Mouse (Mus musculus): ENCODE measurements around the gene 2610318N02Rik. TPM values are rescaled to one million over a fixed set of nuclear protein-coding genes. Genes with fewer than 3 reads are reported as not detected.

Gene 2610318N02Rik
- polyA plus RNA-seq, 1 experiment from 2014 or later, result 19.6 TPM

GRCm38 (mm10) chr16:17121569-17121968 lies 3.4 kb downstream of the 2610318N02Rik start:
- H3K9ac ChIP-seq (ENCODE audit: low read length), result no peak overlapping the region
- WGBS, result 80% methylated on average over 14 of the region's 14 CpGs
- ATAC-seq (replicated peaks; ENCODE audit: extremely low read depth, insufficient read depth, low FRiP score), result no peak
- no peak overlapping the region for H3K27ac ChIP-seq (ENCODE audit: low read length)
- H3K36me3 ChIP-seq (ENCODE audit: control insufficient read depth, insufficient read depth), result peaks cover 6% of the 10 kb centered on the region
- H3K27me3 ChIP-seq (ENCODE audit: control insufficient read depth, insufficient read depth, low read length), result no peaks in the 10 kb centered on the region
- H3K4me1 ChIP-seq (ENCODE audit: control insufficient read depth, insufficient read depth, low read length), result peaks cover 18% of the 10 kb centered on the region
- H3K9me3 ChIP-seq (replicated peaks; ENCODE audit: control insufficient read depth, low read length), result no peaks in the 10 kb centered on the region
- no peak overlapping the region for H3K4me2 ChIP-seq (ENCODE audit: low read depth, low read length)
- H3K4me3 ChIP-seq (ENCODE audit: low read length), result no peak overlapping the region

- Histone ChIP-seq H3K9ac (ENCODE audit: low read length) (no peak overlapping the region), H3K36me3 (ENCODE audit: control insufficient read depth, insufficient read depth) (peaks cover 6% of the 10 kb centered on the region), H3K27me3 (ENCODE audit: control insufficient read depth, insufficient read depth, low read length) (no peaks in the 10 kb centered on the region), H3K4me3 (ENCODE audit: low read length) (no peak overlapping the region), H3K9me3 (replicated peaks; ENCODE audit: control insufficient read depth, low read length) (no peaks in the 10 kb centered on the region), H3K4me2 (ENCODE audit: low read depth, low read length) (no peak overlapping the region), H3K4me1 (ENCODE audit: control insufficient read depth, insufficient read depth, low read length) (no peaks in the 10 kb centered on the region), H3K27ac (ENCODE audit: low read length) (peak overlapping the region; percentile 47)
- 75% methylated on average over 5 of the region's 5 CpGs for WGBS
- ATAC-seq (replicated peaks; ENCODE audit: extremely low read depth, insufficient read depth, low FRiP score), result peak; percentile 62; the same call in 1 of the 2 replicates
Measured at GRCm38 (mm10) chr16:17117309-17117799, 7.6 kb downstream of the 2610318N02Rik start.

- Histone ChIP-seq H3K4me3 (ENCODE audit: low read length) (peak within 1 kb of the TSS; percentile 87), H3K4me2 (ENCODE audit: low read depth, low read length) (peak within 1 kb of the TSS; percentile 82), H3K4me1 (ENCODE audit: control insufficient read depth, insufficient read depth, low read length) (peaks cover 14% of the 10 kb centered on the region), H3K27ac (ENCODE audit: low read length) (peak within 1 kb of the TSS; percentile 73), H3K27me3 (ENCODE audit: control insufficient read depth, insufficient read depth, low read length) (no peaks in the 10 kb centered on the region), H3K36me3 (ENCODE audit: control insufficient read depth, insufficient read depth) (peaks cover 8% of the 10 kb centered on the region; the same call in 1 of the 2 replicates), H3K9ac (ENCODE audit: low read length) (peak within 1 kb of the TSS; percentile 82), H3K9me3 (replicated peaks; ENCODE audit: control insufficient read depth, low read length) (no peaks in the 10 kb centered on the region)
- WGBS, result 7% methylated on average over 38 of the region's 38 CpGs
- peak; percentile 76 for ATAC-seq (replicated peaks; ENCODE audit: extremely low read depth, insufficient read depth, low FRiP score)
Measured at GRCm38 (mm10) chr16:17110771-17111743, 13.9 kb downstream of the 2610318N02Rik start, which contains the start of gene Ppil2. Ppil2 (minus strand) TSS chr16:17111257.

- no peak for ATAC-seq (replicated peaks; ENCODE audit: extremely low read depth, insufficient read depth, low FRiP score)
- Histone ChIP-seq H3K27me3 (ENCODE audit: control insufficient read depth, insufficient read depth, low read length) (no peaks in the 10 kb centered on the region), H3K4me3 (ENCODE audit: low read length) (no peak overlapping the region), H3K4me1 (ENCODE audit: control insufficient read depth, insufficient read depth, low read length) (peaks cover 2% of the 10 kb centered on the region), H3K9ac (ENCODE audit: low read length) (no peak overlapping the region), H3K36me3 (ENCODE audit: control insufficient read depth, insufficient read depth) (peaks cover 28% of the 10 kb centered on the region), H3K4me2 (ENCODE audit: low read depth, low read length) (no peak overlapping the region), H3K27ac (ENCODE audit: low read length) (no peak overlapping the region), H3K9me3 (replicated peaks; ENCODE audit: control insufficient read depth, low read length) (no peaks in the 10 kb centered on the region)
- WGBS, result 71% methylated on average over 4 of the region's 4 CpGs
Measured at GRCm38 (mm10) chr16:17104600-17104999, 20.4 kb downstream of the 2610318N02Rik start.

- ATAC-seq (replicated peaks; ENCODE audit: extremely low read depth, insufficient read depth, low FRiP score), result no peak
- Histone ChIP-seq H3K4me3 (ENCODE audit: low read length) (no peak overlapping the region), H3K27me3 (ENCODE audit: control insufficient read depth, insufficient read depth, low read length) (no peaks in the 10 kb centered on the region), H3K4me2 (ENCODE audit: low read depth, low read length) (no peak overlapping the region), H3K27ac (ENCODE audit: low read length) (no peak overlapping the region), H3K36me3 (ENCODE audit: control insufficient read depth, insufficient read depth) (peaks cover 27% of the 10 kb centered on the region), H3K9me3 (replicated peaks; ENCODE audit: control insufficient read depth, low read length) (no peaks in the 10 kb centered on the region), H3K9ac (ENCODE audit: low read length) (no peak overlapping the region), H3K4me1 (ENCODE audit: control insufficient read depth, insufficient read depth, low read length) (no peaks in the 10 kb centered on the region)
- WGBS, result 66% methylated on average over 7 of the region's 7 CpGs
Measured at GRCm38 (mm10) chr16:17102630-17103220, 22.2 kb downstream of the 2610318N02Rik start.

GRCm38 (mm10) chr16:17096938-17097337 lies 28.0 kb downstream of the 2610318N02Rik start:
- H3K4me3 ChIP-seq (ENCODE audit: low read length), result no peak overlapping the region
- no peak overlapping the region for H3K9ac ChIP-seq (ENCODE audit: low read length)
- peaks cover 51% of the 10 kb centered on the region for H3K36me3 ChIP-seq (ENCODE audit: control insufficient read depth, insufficient read depth)
- 83% methylated on average over 3 of the region's 3 CpGs for WGBS
- H3K4me1 ChIP-seq (ENCODE audit: control insufficient read depth, insufficient read depth, low read length), result no peaks in the 10 kb centered on the region
- no peak overlapping the region for H3K4me2 ChIP-seq (ENCODE audit: low read depth, low read length)
- H3K27me3 ChIP-seq (ENCODE audit: control insufficient read depth, insufficient read depth, low read length), result no peaks in the 10 kb centered on the region
- ATAC-seq (replicated peaks; ENCODE audit: extremely low read depth, insufficient read depth, low FRiP score), result no peak
- H3K9me3 ChIP-seq (replicated peaks; ENCODE audit: control insufficient read depth, low read length), result no peaks in the 10 kb centered on the region
- no peak overlapping the region for H3K27ac ChIP-seq (ENCODE audit: low read length)

- H3K27me3 ChIP-seq (ENCODE audit: control insufficient read depth, insufficient read depth, low read length), result no peaks in the 10 kb centered on the region
- H3K4me3 ChIP-seq (ENCODE audit: low read length), result no peak overlapping the region
- H3K9me3 ChIP-seq (replicated peaks; ENCODE audit: control insufficient read depth, low read length), result no peaks in the 10 kb centered on the region
- no peak overlapping the region for H3K27ac ChIP-seq (ENCODE audit: low read length)
- 70% methylated on average over 3 of the region's 3 CpGs for WGBS
- ATAC-seq (replicated peaks; ENCODE audit: extremely low read depth, insufficient read depth, low FRiP score), result no peak
- no peak overlapping the region for H3K9ac ChIP-seq (ENCODE audit: low read length)
- H3K4me1 ChIP-seq (ENCODE audit: control insufficient read depth, insufficient read depth, low read length), result peaks cover 5% of the 10 kb centered on the region
- peaks cover 73% of the 10 kb centered on the region for H3K36me3 ChIP-seq (ENCODE audit: control insufficient read depth, insufficient read depth)
- no peak overlapping the region for H3K4me2 ChIP-seq (ENCODE audit: low read depth, low read length)
Measured at GRCm38 (mm10) chr16:17088346-17088745, 36.6 kb downstream of the 2610318N02Rik start.

GRCm38 (mm10) chr16:17086669-17087193 lies 38.2 kb downstream of the 2610318N02Rik start:
- 71% methylated on average over 13 of the region's 13 CpGs for WGBS

More at GRCm38 (mm10) chr16:17086669-17087193, 38.2 kb downstream of the 2610318N02Rik start:
- no peak overlapping the region for H3K4me3 ChIP-seq (ENCODE audit: low read length)
- H3K27ac ChIP-seq (ENCODE audit: low read length), result no peak overlapping the region
- no peak for ATAC-seq (replicated peaks; ENCODE audit: extremely low read depth, insufficient read depth, low FRiP score)
- no peaks in the 10 kb centered on the region for H3K9me3 ChIP-seq (replicated peaks; ENCODE audit: control insufficient read depth, low read length)
- H3K4me2 ChIP-seq (ENCODE audit: low read depth, low read length), result no peak overlapping the region
- H3K36me3 ChIP-seq (ENCODE audit: control insufficient read depth, insufficient read depth), result peaks cover 68% of the 10 kb centered on the region
- H3K4me1 ChIP-seq (ENCODE audit: control insufficient read depth, insufficient read depth, low read length), result peaks cover 5% of the 10 kb centered on the region
- H3K9ac ChIP-seq (ENCODE audit: low read length), result no peak overlapping the region
- H3K27me3 ChIP-seq (ENCODE audit: control insufficient read depth, insufficient read depth, low read length), result no peaks in the 10 kb centered on the region

All from heart, embryonic 16.5 days (tissue).